Mouse (Mus musculus) gastrocnemius, postnatal 4 days (tissue): Measurements from ENCODE around the gene Efemp2. TPM values are rescaled to one million over a fixed set of nuclear protein-coding genes. Genes with fewer than 3 reads are reported as not detected.
"Not testable (repeated sequence)": the region's sequence is repeated elsewhere in the genome, so short reads cannot be mapped to it uniquely, and the experiment has no call there.

Source experiments
- DNase-seq, 2 experiments: peaks; one replicate each; pipeline ENCODE4 v3.0.0; 2021 to 2022; ENCODE audit warnings: low spot score in 2 of 2, mixed read lengths in 2 of 2
- total RNA-seq, 2 experiments: library from RNA; stranded (reverse); gene quantifications; 2 replicates each; pipeline ENCODE4 v1.2.3; 2021

Gene Efemp2
- total RNA-seq, 2 experiments from 2014 or later = 57.2 to 68.1 TPM

GRCm38 (mm10) chr19:5475069-5475714, 1.4 kb downstream of the Efemp2 start:
- no peak for DNase-seq

GRCm38 (mm10) chr19:5477004-5477667, 3.4 kb downstream of the Efemp2 start:
- DNase-seq = no peak

- no peak for DNase-seq
Observed at GRCm38 (mm10) chr19:5477668-5478300, 4.0 kb downstream of the Efemp2 start.

GRCm38 (mm10) chr19:5480016-5480415, 6.3 kb downstream of the Efemp2 start:
- DNase-seq = no peak

GRCm38 (mm10) chr19:5481398-5481797, 7.6 kb downstream of the Efemp2 start:
- no peak for DNase-seq

- DNase-seq = no peak
Observed at GRCm38 (mm10) chr19:5483386-5484359, 9.9 kb downstream of the Efemp2 start.

- DNase-seq = no peak
Observed at GRCm38 (mm10) chr19:5484496-5484895, 10.7 kb downstream of the Efemp2 start.

GRCm38 (mm10) chr19:5485371-5485770, 11.6 kb downstream of the Efemp2 start:
- no peak for DNase-seq

- no peak for DNase-seq
Observed at GRCm38 (mm10) chr19:5485821-5486220, 12.1 kb downstream of the Efemp2 start.

- DNase-seq = no peak
Observed at GRCm38 (mm10) chr19:5486286-5486685, 12.5 kb downstream of the Efemp2 start.

GRCm38 (mm10) chr19:5486771-5487170, 13.0 kb downstream of the Efemp2 start:
- no peak for DNase-seq

GRCm38 (mm10) chr19:5487768-5488550, 14.2 kb downstream of the Efemp2 start, which contains the start of gene Mus81:
TSS of gene Mus81 (minus strand) at chr19:5488402.
- peak; percentile 89 to 96 for DNase-seq

GRCm38 (mm10) chr19:5488878-5489571, 15.3 kb downstream of the Efemp2 start:
- DNase-seq = peak; percentile 90 to 97

GRCm38 (mm10) chr19:5489721-5490120, 16.0 kb downstream of the Efemp2 start:
- DNase-seq = not testable (repeated sequence)

GRCm38 (mm10) chr19:5490313-5490897, 16.7 kb downstream of the Efemp2 start, which contains the start of gene Cfl1:
TSS of gene Cfl1 (plus strand) at chr19:5490455.
- peak; percentile 91 to 93 for DNase-seq

- peak; percentile 59 to 87 for DNase-seq
Observed at GRCm38 (mm10) chr19:5490898-5491708, 17.3 kb downstream of the Efemp2 start.

- DNase-seq = no peak
Observed at GRCm38 (mm10) chr19:5492641-5493040, 18.9 kb downstream of the Efemp2 start.

GRCm38 (mm10) chr19:5493301-5493721, 19.6 kb downstream of the Efemp2 start:
- DNase-seq = not testable (repeated sequence)
